Mouse (Mus musculus): Measurements from ENCODE around the gene Olfr541.
"Not testable (repeated sequence)": the region's sequence is repeated elsewhere in the genome, so short reads cannot be mapped to it uniquely, and the experiment has no call there.

GRCm38 (mm10) chr7:140670693-140671092 is 26.4 kb upstream of the Olfr541 start:
- TF ChIP-seq POLR2A (IDR thresholded peaks at IDR 0.05; ENCODE audit: insufficient read depth, low read depth, low read length); EP300 (IDR thresholded peaks at IDR 0.05; ENCODE audit: insufficient read depth, low read depth, low read length); CTCF (IDR thresholded peaks at IDR 0.05): not testable (repeated sequence)

Measured in heart, adult 2 months (tissue).